In the genomic region with DNA sequence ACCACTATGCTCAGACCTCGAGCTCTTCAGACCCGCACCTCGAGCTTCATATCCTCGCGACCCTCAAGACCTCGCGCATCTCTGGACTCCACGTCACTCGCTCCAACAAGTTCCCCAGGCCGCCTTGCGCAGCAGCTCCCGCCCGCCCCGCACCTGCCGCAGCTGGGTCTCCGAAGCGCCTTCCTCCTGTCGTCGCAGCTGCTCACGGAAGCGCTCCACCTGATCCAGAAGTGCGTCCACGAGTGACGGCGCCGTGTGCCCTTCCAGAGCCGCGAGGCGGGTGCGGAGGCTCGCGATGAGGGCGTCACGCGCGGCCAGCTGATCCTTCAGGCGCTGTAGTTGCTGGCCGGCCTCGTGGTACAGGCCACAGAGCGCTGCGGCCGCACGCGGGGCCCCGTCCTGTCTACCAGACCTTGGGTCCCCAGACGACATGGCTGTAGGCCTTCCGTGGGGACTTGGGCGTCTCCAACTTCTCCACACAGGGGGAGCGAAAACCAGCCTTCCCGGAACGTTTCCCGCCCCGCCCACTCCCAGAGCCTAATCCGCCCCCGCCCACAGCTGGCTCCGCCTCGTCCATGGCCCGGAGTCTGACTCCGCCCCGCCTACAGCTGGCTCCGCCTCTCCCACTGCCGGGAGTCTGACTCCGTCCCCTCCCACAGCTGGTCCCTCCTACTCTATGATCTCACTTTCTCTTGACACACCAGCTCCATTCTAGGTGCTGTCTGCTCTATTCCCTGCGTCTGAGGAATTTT, we compare ENCODE assay signal across 8 mouse cellular contexts. TPM values are rescaled to one million over a fixed set of nuclear protein-coding genes. Genes with fewer than 3 reads are reported as not detected.
DNase-seq lines count a peak whose midpoint lies in the region; ATAC-seq lines count a peak whose summit lies in the region.

Gene Tnip2, minus strand, starts transcription at position 526 of the 752 bp plus-strand sequence.

- H3K4me3 ChIP-seq in hindbrain, embryonic 11.5 days (ENCODE audit: low read depth, low read length) = peak within 1 kb of the TSS; percentile 51

- peak; percentile 94 for ATAC-seq in hindbrain, embryonic 11.5 days (ENCODE audit: low FRiP score)

- no peak within 1 kb of the TSS for H3K27ac ChIP-seq in hindbrain, embryonic 11.5 days (ENCODE audit: low read depth, low read length)

- H3K36me3 ChIP-seq in hindbrain, embryonic 11.5 days (ENCODE audit: control insufficient read depth, insufficient read depth, low read length) = no peaks in the 10 kb centered on the region

- peak within 1 kb of the TSS; percentile 98 for H3K4me2 ChIP-seq in hindbrain, embryonic 11.5 days (replicated peaks; ENCODE audit: low read depth, low read length)

- H3K9ac ChIP-seq in hindbrain, embryonic 11.5 days (ENCODE audit: low read depth, low read length) = peak within 1 kb of the TSS; percentile 59

- no peaks in the 10 kb centered on the region for H3K4me1 ChIP-seq in hindbrain, embryonic 11.5 days (replicated peaks; ENCODE audit: control insufficient read depth, insufficient read depth, low read length)

- H3K27me3 ChIP-seq in hindbrain, embryonic 11.5 days (ENCODE audit: control insufficient read depth, insufficient read depth, low read length) = peaks cover 11% of the 10 kb centered on the region

- H3K9me3 ChIP-seq in hindbrain, embryonic 11.5 days (ENCODE audit: control insufficient read depth, low read length) = no peaks in the 10 kb centered on the region

- peak; percentile 98 for DNase-seq in MN1 (ENCODE audit: low spot score)
- DNase-seq in cerebellum, adult 9-10 months = peak; percentile 73
- peak; percentile 86 to 93 for DNase-seq in frontal cortex, adult 2 months (ENCODE audit: extremely low spot score in 1 of 2, low spot score in 1 of 2)
- peak; percentile 95 for DNase-seq in hindbrain, embryonic 11.5 days (ENCODE audit: low spot score)
- peak; percentile 90 to 93 for DNase-seq in layer of hippocampus, postnatal 10 days (ENCODE audit: low spot score in 2 of 2)
- peak; percentile 99 for DNase-seq in lung, postnatal 10 days
- DNase-seq in ovary, postnatal 36 days (ENCODE audit: low spot score) = peak; percentile 97
- peak; percentile 97 for DNase-seq in thymus, postnatal 25 days

- under 1% methylated on average over 64 of the region's 64 CpGs for WGBS in hindbrain, embryonic 11.5 days

RNA-seq across cellular contexts. Expression of gene Tnip2, which starts in this region (rescaled TPM):
- 28.9 and 38.8 TPM in 2 replicates for polyA plus RNA-seq in frontal cortex, adult 2 months (2012; rRNA removed)
- polyA plus RNA-seq in hindbrain, embryonic 11.5 days (2014; fragmentation: Nextera tagmentation; extraction: Ambion mirVana) = 4.3 TPM in 2 replicates
- 10 to 100 TPM; 14.0 to 17.3 TPM for total RNA-seq in layer of hippocampus, postnatal 10 days (2021)
